Mouse (Mus musculus) forebrain, embryonic 16.5 days (tissue): ENCODE measurements around the gene Akr1c14. TPM values are rescaled to one million over a fixed set of nuclear protein-coding genes. Genes with fewer than 3 reads are reported as not detected.

Experiments
- ATAC-seq: fragments of 200-750 bp; cut with Nextera tagmentation; 2 replicates; pipeline ENCODE4 v1.8.0; 2017; ENCODE audit warnings: mild to moderate bottlenecking, moderate library complexity
- H3K27ac ChIP-seq: fragments of 300-500 bp; sonication (generic); 2 replicates; pipeline ENCODE4 v1.5.1; 2014; ENCODE audit warnings: low read length, control low read depth
- H3K27me3 ChIP-seq: fragments of 300-500 bp; sonication (generic); replicated peaks from 2 replicates; pipeline ENCODE4 v1.6.1; 2014; ENCODE audit warnings: low read length; ENCODE audit not compliant: control insufficient read depth, insufficient read depth
- H3K36me3 ChIP-seq: fragments of 300-500 bp; sonication (generic); 2 replicates; pipeline ENCODE4 v1.6.1; 2014; ENCODE audit not compliant: control insufficient read depth, insufficient read depth
- H3K4me1 ChIP-seq: fragments of 300-500 bp; sonication (generic); replicated peaks from 2 replicates; pipeline ENCODE4 v1.6.1; 2014; ENCODE audit warnings: low read length; ENCODE audit not compliant: control insufficient read depth, insufficient read depth
- H3K4me2 ChIP-seq: fragments of 300-500 bp; sonication (generic); 2 replicates; pipeline ENCODE4 v1.6.1; 2014; ENCODE audit warnings: mild to moderate bottlenecking, low read length, control low read depth
- H3K4me3 ChIP-seq: fragments of 300-500 bp; sonication (generic); replicated peaks from 2 replicates; pipeline ENCODE4 v1.5.1; 2014; ENCODE audit warnings: mild to moderate bottlenecking, low read length, control low read depth
- H3K9ac ChIP-seq: fragments of 300-500 bp; sonication (generic); replicated peaks from 2 replicates; pipeline ENCODE4 v1.6.1; 2014; ENCODE audit warnings: low read depth, low read length, control low read depth
- H3K9me3 ChIP-seq: fragments of 300-500 bp; sonication (generic); 2 replicates; pipeline ENCODE4 v1.6.1; 2016; ENCODE audit warnings: low read length; ENCODE audit not compliant: control insufficient read depth
- WGBS: fragments of 180-500 bp; shearing (Covaris S2); extraction: QIAGEN DNeasy Blood & Tissue Kit; methylation state at CpG from one replicate; pipeline ENCODE4 v1.1.7; 2014; 5-methylcytosine and 5-hydroxymethylcytosine counted together
- polyA plus RNA-seq: library from polyadenylated mRNA; unstranded; fragments of >200 nt; fragmentation: Nextera tagmentation; extraction: Ambion mirVana; gene quantifications from 2 replicates; pipeline ENCODE4 v1.2.1, GENCODE M21; 2015

The Akr1c14 gene
- 0.71 and 1.0 TPM in 2 replicates for polyA plus RNA-seq

DNA sequence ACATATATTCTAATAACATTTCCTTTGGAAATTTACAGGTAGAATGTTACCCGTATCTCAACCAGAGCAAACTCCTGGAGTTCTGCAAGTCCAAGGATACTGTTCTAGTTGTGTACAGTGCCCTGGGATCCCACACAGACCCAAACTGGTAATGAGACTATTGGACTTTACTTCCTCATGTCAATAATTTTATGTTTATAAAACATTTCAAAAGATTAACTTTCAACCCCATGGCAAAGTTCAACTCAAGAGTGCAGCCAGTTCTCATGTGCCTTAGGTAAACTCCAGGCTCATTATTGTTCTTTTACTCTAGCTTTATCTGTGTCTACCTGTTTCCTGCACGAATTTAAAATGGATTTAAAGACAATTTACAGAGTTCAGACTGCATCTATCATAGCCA is at the start of gene Akr1c14:
Akr1c14 (plus strand) TSS at position 293 of the 400 bp plus-strand sequence.
- H3K36me3 ChIP-seq, result no peaks in the 10 kb centered on the region
- WGBS, result 66% methylated on average over 2 of the region's 2 CpGs
- no peak within 1 kb of the TSS for H3K9ac ChIP-seq
- no peaks in the 10 kb centered on the region for H3K4me1 ChIP-seq
- H3K27me3 ChIP-seq, result no peaks in the 10 kb centered on the region
- no peak within 1 kb of the TSS for H3K27ac ChIP-seq
- no peaks in the 10 kb centered on the region for H3K9me3 ChIP-seq
- H3K4me2 ChIP-seq, result no peak within 1 kb of the TSS
- H3K4me3 ChIP-seq, result no peak within 1 kb of the TSS
- ATAC-seq, result no peak

DNA sequence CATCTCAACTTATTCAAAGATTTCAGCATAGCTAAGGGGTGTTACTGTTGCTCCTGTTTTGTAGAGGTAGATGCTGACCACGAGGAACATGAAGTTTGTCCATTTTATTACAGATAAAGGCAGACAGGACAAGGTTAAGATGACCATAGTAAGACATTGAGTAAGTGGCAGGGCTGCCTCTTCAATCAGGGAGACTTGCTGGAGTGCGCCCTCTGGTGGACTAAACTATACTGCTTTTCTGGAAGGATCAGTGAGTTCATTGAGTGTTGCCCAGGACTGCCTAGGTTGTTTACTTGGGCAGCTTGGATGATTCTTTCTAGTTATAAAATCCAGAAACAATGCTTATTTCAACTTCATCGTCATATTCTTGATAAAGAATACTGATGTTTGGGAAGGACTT is 47.1 kb upstream of the Akr1c14 start:
- no peak for ATAC-seq
- H3K4me2 ChIP-seq, result no peak overlapping the region
- H3K4me3 ChIP-seq, result no peak overlapping the region
- H3K9me3 ChIP-seq, result no peaks in the 10 kb centered on the region
- H3K36me3 ChIP-seq, result no peaks in the 10 kb centered on the region
- H3K27me3 ChIP-seq, result no peaks in the 10 kb centered on the region
- 12% methylated on average over 3 of the region's 3 CpGs for WGBS
- no peak overlapping the region for H3K27ac ChIP-seq
- H3K9ac ChIP-seq, result no peak overlapping the region
- H3K4me1 ChIP-seq, result no peaks in the 10 kb centered on the region

DNA sequence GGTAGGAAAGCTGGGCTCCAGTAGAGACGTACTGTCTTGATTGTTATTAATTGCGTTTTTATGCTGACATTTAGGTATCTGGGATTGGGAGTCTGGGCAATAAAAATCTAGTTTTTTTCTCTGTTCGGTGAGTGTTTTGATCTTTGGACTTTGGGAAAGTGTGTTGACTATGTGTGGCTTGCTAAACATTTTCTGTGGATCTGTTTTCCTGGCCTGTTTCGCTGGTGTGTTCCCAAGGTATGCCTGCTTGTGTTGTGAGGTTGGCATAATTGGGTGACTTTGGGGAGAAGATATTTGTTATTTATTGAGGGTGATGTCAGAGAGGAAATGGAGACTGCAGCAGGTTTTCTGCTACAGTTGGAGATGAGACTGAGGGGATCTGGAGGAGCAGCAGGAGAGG is 38.0 kb upstream of the Akr1c14 start:
- Histone ChIP-seq H3K27ac (no peak overlapping the region), H3K27me3 (no peaks in the 10 kb centered on the region), H3K9ac (no peak overlapping the region), H3K4me2 (no peak overlapping the region), H3K9me3 (no peaks in the 10 kb centered on the region), H3K4me1 (no peaks in the 10 kb centered on the region), H3K4me3 (no peak overlapping the region), H3K36me3 (no peaks in the 10 kb centered on the region)
- no peak for ATAC-seq
- 86% methylated on average over 4 of the region's 4 CpGs for WGBS

DNA sequence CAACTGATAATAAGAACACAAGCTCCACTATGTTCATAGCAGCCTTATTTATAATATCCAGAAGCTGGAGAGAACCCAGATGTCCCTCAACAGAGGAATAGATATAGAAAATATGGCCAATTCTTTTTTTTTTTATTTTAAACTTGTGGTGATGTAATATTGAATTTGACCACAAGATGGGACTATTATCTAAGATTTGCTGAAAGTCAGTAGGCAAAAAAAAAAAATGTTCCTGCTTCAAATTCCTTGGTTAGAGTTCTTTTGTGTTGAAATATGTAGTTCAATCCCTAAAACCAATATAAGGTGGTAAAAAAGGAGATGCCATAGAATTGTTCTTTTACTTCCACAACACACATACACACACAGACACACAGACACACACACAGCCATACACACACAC is 35.0 kb upstream of the Akr1c14 start:
- no peak overlapping the region for H3K4me2 ChIP-seq
- no peak overlapping the region for H3K27ac ChIP-seq
- no peak overlapping the region for H3K4me3 ChIP-seq
- H3K9me3 ChIP-seq, result no peaks in the 10 kb centered on the region
- H3K4me1 ChIP-seq, result no peaks in the 10 kb centered on the region
- H3K36me3 ChIP-seq, result no peaks in the 10 kb centered on the region
- no peak for ATAC-seq
- H3K27me3 ChIP-seq, result no peaks in the 10 kb centered on the region
- no peak overlapping the region for H3K9ac ChIP-seq

DNA sequence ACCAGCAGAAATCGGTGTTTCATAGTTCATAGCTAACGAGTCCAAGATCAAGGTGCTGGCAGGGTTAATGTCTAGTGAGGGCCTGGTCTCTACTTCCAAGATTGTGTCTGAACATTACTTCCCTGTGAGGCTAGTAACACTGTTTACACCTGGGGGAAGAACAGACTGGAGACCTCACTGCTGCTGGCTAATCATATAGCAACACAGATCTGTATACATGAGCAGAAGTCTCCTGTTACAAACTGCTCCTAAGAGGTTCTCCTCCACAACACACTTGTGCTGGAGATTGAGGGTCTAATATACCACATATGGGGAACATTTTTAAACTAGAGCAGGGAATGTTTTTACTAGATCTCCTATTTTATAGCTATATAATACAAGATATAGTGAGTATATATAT is 18.9 kb upstream of the Akr1c14 start:
- no peak for ATAC-seq
- Histone ChIP-seq H3K4me2 (no peak overlapping the region), H3K4me1 (no peaks in the 10 kb centered on the region), H3K9ac (no peak overlapping the region), H3K36me3 (no peaks in the 10 kb centered on the region), H3K27ac (no peak overlapping the region), H3K4me3 (no peak overlapping the region), H3K27me3 (no peaks in the 10 kb centered on the region), H3K9me3 (no peaks in the 10 kb centered on the region)
- 82% methylated on average over 2 of the region's 2 CpGs for WGBS

DNA sequence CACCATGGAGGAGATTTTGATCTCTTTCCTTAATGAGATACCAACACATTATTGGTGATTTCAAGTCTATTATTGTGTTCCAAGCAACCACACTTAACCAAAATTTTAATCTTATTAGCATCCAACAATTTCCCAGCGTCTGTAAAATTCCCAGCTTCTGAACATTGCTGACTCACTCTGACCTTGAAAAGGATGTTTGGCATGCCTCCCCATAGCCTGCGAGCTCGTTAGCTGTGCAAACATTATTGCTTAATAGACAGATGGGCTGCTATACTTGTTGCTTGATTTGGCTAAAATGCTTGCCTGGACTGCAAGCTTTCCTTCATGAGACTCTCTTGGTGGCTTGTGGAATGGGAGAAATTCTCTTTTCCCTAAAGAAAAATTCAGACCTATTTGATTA is 16.3 kb upstream of the Akr1c14 start:
- Histone ChIP-seq H3K9me3 (no peaks in the 10 kb centered on the region), H3K9ac (no peak overlapping the region), H3K4me1 (no peaks in the 10 kb centered on the region), H3K4me3 (no peak overlapping the region), H3K4me2 (no peak overlapping the region), H3K27me3 (no peaks in the 10 kb centered on the region), H3K36me3 (no peaks in the 10 kb centered on the region), H3K27ac (no peak overlapping the region)
- 23% methylated on average over 3 of the region's 3 CpGs for WGBS
- ATAC-seq, result no peak

DNA sequence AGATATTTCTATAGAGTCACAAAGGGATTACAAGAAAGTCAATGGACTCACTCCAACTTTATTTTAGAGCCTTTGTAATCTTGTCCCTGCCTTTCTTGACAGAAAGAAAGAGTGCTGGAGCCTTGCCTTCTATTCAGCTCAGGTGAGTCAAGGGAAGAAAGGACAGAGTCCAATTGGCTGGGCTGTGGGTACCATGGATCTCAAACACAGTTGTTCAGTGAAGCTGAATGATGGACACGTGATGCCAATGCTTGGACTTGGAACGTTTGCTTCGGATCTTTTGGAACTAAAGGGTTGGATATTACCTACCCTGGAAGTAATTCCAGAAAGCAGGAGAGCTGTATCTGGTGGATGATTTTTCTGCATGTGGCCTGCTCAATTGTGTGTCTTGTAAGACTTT is 13.8 kb upstream of the Akr1c14 start:
- Histone ChIP-seq H3K9ac (no peak overlapping the region), H3K9me3 (no peaks in the 10 kb centered on the region), H3K36me3 (no peaks in the 10 kb centered on the region), H3K4me2 (no peak overlapping the region), H3K27ac (no peak overlapping the region), H3K27me3 (no peaks in the 10 kb centered on the region), H3K4me3 (no peak overlapping the region), H3K4me1 (no peaks in the 10 kb centered on the region)
- ATAC-seq, result no peak
- 83% methylated on average over 3 of the region's 3 CpGs for WGBS

DNA sequence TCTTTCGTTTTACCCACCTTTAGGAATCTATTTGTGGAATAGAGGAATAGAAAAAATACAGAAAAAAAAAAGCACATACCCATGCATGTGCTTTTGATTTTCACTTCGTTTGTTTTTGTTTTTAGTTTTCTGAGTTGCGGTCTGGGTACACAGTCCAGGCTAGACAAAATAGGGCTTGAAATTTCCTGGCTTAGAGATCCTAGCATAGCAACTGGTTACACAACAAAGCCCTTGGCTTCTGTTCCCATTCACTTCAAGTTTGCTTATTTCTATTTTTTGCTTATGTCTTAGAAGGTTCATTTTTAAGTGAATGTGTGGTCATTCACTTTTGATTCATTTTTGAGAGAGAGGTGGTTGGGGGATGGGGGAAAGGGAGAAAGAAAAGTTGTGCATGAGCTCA is 2.7 kb upstream of the Akr1c14 start:
- no peak for ATAC-seq
- no peaks in the 10 kb centered on the region for H3K4me1 ChIP-seq
- H3K27ac ChIP-seq, result no peak overlapping the region
- no peak overlapping the region for H3K4me2 ChIP-seq
- H3K9ac ChIP-seq, result no peak overlapping the region
- H3K4me3 ChIP-seq, result no peak overlapping the region
- WGBS, result 80% methylated on average over 3 of the region's 3 CpGs
- no peaks in the 10 kb centered on the region for H3K36me3 ChIP-seq
- no peaks in the 10 kb centered on the region for H3K9me3 ChIP-seq
- no peaks in the 10 kb centered on the region for H3K27me3 ChIP-seq

DNA sequence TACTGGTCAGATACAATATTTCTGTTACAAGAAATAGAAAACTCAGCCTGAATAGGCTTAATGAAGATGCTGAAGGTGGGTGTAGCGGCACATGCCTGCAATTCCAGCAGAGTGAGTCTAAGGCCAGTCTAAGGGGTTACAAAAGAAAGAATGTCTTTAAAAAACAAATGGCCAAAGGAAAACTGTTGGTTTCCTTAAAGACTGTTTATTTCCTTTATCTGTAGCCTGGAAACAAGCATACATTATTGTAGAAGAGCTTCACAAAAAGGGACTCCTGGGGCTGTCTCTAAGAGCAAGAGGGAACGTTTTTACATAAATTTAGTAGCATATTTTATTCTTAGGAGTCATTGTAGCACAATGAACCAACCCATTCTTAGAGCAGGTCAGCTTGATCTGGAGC is 2.0 kb upstream of the Akr1c14 start:
- WGBS, result 23% methylated on average over 2 of the region's 2 CpGs
- no peak overlapping the region for H3K27ac ChIP-seq
- H3K9ac ChIP-seq, result no peak overlapping the region
- no peaks in the 10 kb centered on the region for H3K4me1 ChIP-seq
- no peaks in the 10 kb centered on the region for H3K9me3 ChIP-seq
- no peaks in the 10 kb centered on the region for H3K36me3 ChIP-seq
- no peak for ATAC-seq
- no peaks in the 10 kb centered on the region for H3K27me3 ChIP-seq
- H3K4me3 ChIP-seq, result no peak overlapping the region
- H3K4me2 ChIP-seq, result no peak overlapping the region

DNA sequence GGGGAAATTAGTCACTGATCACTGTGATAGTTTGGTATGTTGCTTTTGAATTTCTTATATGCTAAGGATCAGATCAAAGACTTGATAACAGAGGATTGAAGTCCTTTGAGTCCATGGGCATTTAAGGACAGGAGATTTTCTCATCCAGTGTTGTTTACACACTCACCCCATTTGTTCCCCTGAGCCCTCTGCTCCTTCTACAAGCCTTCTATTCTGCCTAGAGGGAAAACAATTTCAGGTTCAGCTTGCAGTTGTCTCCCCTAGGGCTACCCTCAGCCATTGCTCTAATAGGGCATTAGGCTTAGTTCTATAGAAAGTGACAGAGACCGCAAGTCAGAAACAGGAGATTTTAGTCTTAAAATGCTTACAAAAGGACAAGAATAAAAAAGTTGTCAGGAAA is 585 bp upstream of the Akr1c14 start:
- no peak overlapping the region for H3K4me2 ChIP-seq
- H3K27ac ChIP-seq, result no peak overlapping the region
- H3K9me3 ChIP-seq, result no peaks in the 10 kb centered on the region
- no peak for ATAC-seq
- H3K27me3 ChIP-seq, result no peaks in the 10 kb centered on the region
- no peak overlapping the region for H3K9ac ChIP-seq
- H3K4me1 ChIP-seq, result no peaks in the 10 kb centered on the region
- no peak overlapping the region for H3K4me3 ChIP-seq
- WGBS, result 91% methylated on average over 1 of the region's 1 CpGs
- H3K36me3 ChIP-seq, result no peaks in the 10 kb centered on the region
